ENCODE assay signal across 20 mouse cellular contexts in genomic region chr5:115433191-115433590, GRCm38 (mm10). TPM values are rescaled to one million over a fixed set of nuclear protein-coding genes. Genes with fewer than 3 reads are reported as not detected.
DNase-seq lines count a peak whose midpoint lies in the region; ATAC-seq lines count a peak whose summit lies in the region.
"Had no signal": no experiment of that assay in that cellular context is flagged by ENCODE, and none has a peak within 500 bp of the region (broad histone marks: within the 10 kb centered on the region; RNA-seq: fewer than 3 reads in every experiment).

No protein-coding gene starts in this region.

- H3K36me3 ChIP-seq in hindbrain, embryonic 11.5 days (ENCODE audit: control insufficient read depth, insufficient read depth, low read length): 0 out of 2 replicates have a peak, but pooled peaks cover 2% of the 10 kb centered on the region
- peaks cover 18% of the 10 kb centered on the region for H3K36me3 ChIP-seq in midbrain, embryonic 11.5 days (ENCODE audit: control insufficient read depth, insufficient read depth, low read length)
- no peaks in the 10 kb centered on the region for H3K36me3 ChIP-seq in neural tube, embryonic 15.5 days
- H3K36me3 ChIP-seq: stomach, embryonic 15.5 days had no signal

- DNase-seq in embryo, embryonic 10 days (ENCODE audit: low spot score): peak; percentile 10
- no peak for DNase-seq in embryo, embryonic 11 days
- no peak for DNase-seq in hindbrain, embryonic 11.5 days (ENCODE audit: low spot score)
- DNase-seq in midbrain, embryonic 11.5 days (ENCODE audit: low spot score, missing footprints): peak; percentile 91
- no peak for DNase-seq in adrenal gland, postnatal 14 days
- no peak for DNase-seq in right cerebral cortex, adult 2 months (ENCODE audit: low spot score in 2 of 2)
- DNase-seq: cerebellum, adult 9-10 months; left cerebral cortex, postnatal 4 days; thymus, postnatal 36 days had no signal

- H3K9me3 ChIP-seq in hindbrain, embryonic 11.5 days (ENCODE audit: control insufficient read depth, low read length): no peaks in the 10 kb centered on the region
- no peaks in the 10 kb centered on the region for H3K9me3 ChIP-seq in midbrain, embryonic 11.5 days (ENCODE audit: control insufficient read depth, low read length)
- no peaks in the 10 kb centered on the region for H3K9me3 ChIP-seq in neural tube, embryonic 15.5 days (replicated peaks)
- H3K9me3 ChIP-seq: stomach, embryonic 15.5 days had no signal

- no peaks in the 10 kb centered on the region for H3K27me3 ChIP-seq in hindbrain, embryonic 11.5 days (ENCODE audit: control insufficient read depth, insufficient read depth, low read length)
- H3K27me3 ChIP-seq in midbrain, embryonic 11.5 days (ENCODE audit: control insufficient read depth, insufficient read depth, low read length): no peaks in the 10 kb centered on the region
- no peaks in the 10 kb centered on the region for H3K27me3 ChIP-seq in neural tube, embryonic 15.5 days (replicated peaks)
- H3K27me3 ChIP-seq: stomach, embryonic 15.5 days had no signal

- H3K4me1 ChIP-seq in hindbrain, embryonic 11.5 days (replicated peaks; ENCODE audit: control insufficient read depth, insufficient read depth, low read length): peaks cover 43% of the 10 kb centered on the region
- peaks cover 64% of the 10 kb centered on the region for H3K4me1 ChIP-seq in midbrain, embryonic 11.5 days (ENCODE audit: control insufficient read depth, insufficient read depth, low read length)
- H3K4me1 ChIP-seq in neural tube, embryonic 15.5 days: peaks cover 84% of the 10 kb centered on the region

- WGBS in hindbrain, embryonic 11.5 days: 74% methylated on average over 8 of the region's 8 CpGs
- 58% methylated on average over 8 of the region's 8 CpGs for WGBS in midbrain, embryonic 11.5 days
- WGBS in neural tube, embryonic 15.5 days: 66% methylated on average over 8 of the region's 8 CpGs

- no peak for ATAC-seq in hindbrain, embryonic 11.5 days (ENCODE audit: low FRiP score)
- ATAC-seq in midbrain, embryonic 11.5 days (ENCODE audit: low FRiP score): no peak
- ATAC-seq in neural tube, embryonic 15.5 days (ENCODE audit: low FRiP score): no peak
- ATAC-seq in cerebellum, adult (ENCODE audit: insufficient number of reproducible peaks, low FRiP score, low TSS enrichment): no peak
- ATAC-seq: Patski had no signal

- H3K27ac ChIP-seq in hindbrain, embryonic 11.5 days (ENCODE audit: low read depth, low read length): peak overlapping the region; percentile 100
- peak overlapping the region; percentile 100 for H3K27ac ChIP-seq in midbrain, embryonic 11.5 days (ENCODE audit: low read depth, low read length)
- H3K27ac ChIP-seq in neural tube, embryonic 15.5 days (replicated peaks): peak overlapping the region; percentile 98
- H3K27ac ChIP-seq: kidney, postnatal 0 days; liver, embryonic 14.5 days; stomach, embryonic 15.5 days had no signal

- peak overlapping the region; percentile 74 for H3K4me2 ChIP-seq in hindbrain, embryonic 11.5 days (replicated peaks; ENCODE audit: low read depth, low read length)
- peak overlapping the region; percentile 100 for H3K4me2 ChIP-seq in midbrain, embryonic 11.5 days
- peak overlapping the region; percentile 86 for H3K4me2 ChIP-seq in neural tube, embryonic 15.5 days
- H3K4me2 ChIP-seq: stomach, embryonic 15.5 days had no signal

- H3K4me3 ChIP-seq in hindbrain, embryonic 11.5 days (ENCODE audit: low read depth, low read length): peak overlapping the region; percentile 97
- H3K4me3 ChIP-seq in midbrain, embryonic 11.5 days (ENCODE audit: low read depth, low read length): peak overlapping the region; percentile 100
- H3K4me3 ChIP-seq in neural tube, embryonic 15.5 days (replicated peaks): no peak overlapping the region
- H3K4me3 ChIP-seq: stomach, embryonic 15.5 days had no signal

- H3K9ac ChIP-seq in hindbrain, embryonic 11.5 days (ENCODE audit: low read depth, low read length): peak overlapping the region; percentile 99
- peak overlapping the region; percentile 100 for H3K9ac ChIP-seq in midbrain, embryonic 11.5 days (ENCODE audit: low read length)
- peak overlapping the region; percentile 24; the same call in 1 of the 2 replicates for H3K9ac ChIP-seq in neural tube, embryonic 15.5 days (replicated peaks)
- H3K9ac ChIP-seq: liver, embryonic 14.5 days; stomach, embryonic 15.5 days had no signal

RNA-seq across cellular contexts. Expression of gene Msi1, which starts 3.8 kb away (rescaled TPM):
- polyA plus RNA-seq in hindbrain, embryonic 11.5 days (2014; fragmentation: Nextera tagmentation; extraction: Ambion mirVana): 136 and 141 TPM in 2 replicates
- polyA plus RNA-seq in midbrain, embryonic 11.5 days (2014; fragmentation: Nextera tagmentation; extraction: Ambion mirVana): 199 and 227 TPM in 2 replicates
- polyA plus RNA-seq in neural tube, embryonic 15.5 days (2015; fragmentation: Nextera tagmentation; extraction: Ambion mirVana): 29.4 and 37.9 TPM in 2 replicates
- 15.2 and 15.8 TPM in 2 replicates for total RNA-seq in adrenal gland, postnatal 14 days (2021)

RNA-seq across cellular contexts. Expression of gene Pla2g1b, which starts 32.9 kb away (rescaled TPM):
- polyA plus RNA-seq in hindbrain, embryonic 11.5 days (2014; fragmentation: Nextera tagmentation; extraction: Ambion mirVana): 0.56 and 1.1 TPM in 2 replicates
- not detected in 2 replicates for polyA plus RNA-seq in midbrain, embryonic 11.5 days (2014; fragmentation: Nextera tagmentation; extraction: Ambion mirVana)
- 0.81 and 1.1 TPM in 2 replicates for polyA plus RNA-seq in neural tube, embryonic 15.5 days (2015; fragmentation: Nextera tagmentation; extraction: Ambion mirVana)
- not detected in 2 replicates for total RNA-seq in adrenal gland, postnatal 14 days (2021)
- total RNA-seq: adrenal gland, adult 18-20 months; CH12.LX; gastrocnemius, postnatal 4 days; layer of hippocampus, postnatal 14 days; left cerebral cortex, postnatal 4 days had no signal
- polyA plus RNA-seq: brain, embryonic 14.5 days; liver, embryonic 14.5 days; Patski had no signal

RNA-seq across cellular contexts. Expression of gene Sirt4, which starts 51.3 kb away (rescaled TPM):
- 21.3 and 23.1 TPM in 2 replicates for polyA plus RNA-seq in hindbrain, embryonic 11.5 days (2014; fragmentation: Nextera tagmentation; extraction: Ambion mirVana)
- 16.2 and 18.9 TPM in 2 replicates for polyA plus RNA-seq in midbrain, embryonic 11.5 days (2014; fragmentation: Nextera tagmentation; extraction: Ambion mirVana)
- 31.0 and 37.1 TPM in 2 replicates for polyA plus RNA-seq in neural tube, embryonic 15.5 days (2015; fragmentation: Nextera tagmentation; extraction: Ambion mirVana)
- total RNA-seq in adrenal gland, postnatal 14 days (2021): 18.1 and 23.5 TPM in 2 replicates

Comparison
In these comparisons a context has a peak if more than half of its experiments do, and no peak if none do; other contexts are left out.
1. DNase-seq: peak in embryo, embryonic 10 days (single experiment) and midbrain, embryonic 11.5 days (single experiment); none in embryo, embryonic 11 days (single experiment), hindbrain, embryonic 11.5 days (single experiment), adrenal gland, postnatal 14 days (single experiment) and right cerebral cortex, adult 2 months (0 of 2).
2. H3K9ac ChIP-seq: peak in every context shown above with its lines; median percentile 100 in midbrain, embryonic 11.5 days; 99 in hindbrain, embryonic 11.5 days; 24 in neural tube, embryonic 15.5 days.
3. Peak in every context shown above with its lines, with median percentiles within 50 percentile points of each other: H3K27ac ChIP-seq and H3K4me2 ChIP-seq.